26 mouse cellular contexts compared by ENCODE assay signal in genomic region chr2:45692819-45693218, GRCm38 (mm10).
DNase-seq lines count a peak whose midpoint lies in the region; ATAC-seq and TF ChIP-seq lines count a peak whose summit lies in the region.
"Had no signal": no experiment of that assay in that cellular context is flagged by ENCODE, and none has a peak within 500 bp of the region (broad histone marks: within the 10 kb centered on the region; RNA-seq: fewer than 3 reads in every experiment).

No protein-coding gene starts in this region.

- H3K9me3 ChIP-seq in heart, postnatal 0 days (replicated peaks; ENCODE audit: control insufficient read depth, low read length): no peaks in the 10 kb centered on the region
- H3K9me3 ChIP-seq in forebrain, embryonic 14.5 days (replicated peaks; ENCODE audit: control insufficient read depth, low read length): no peaks in the 10 kb centered on the region
- H3K9me3 ChIP-seq: forebrain, embryonic 12.5 days; hindbrain, embryonic 13.5 days; liver, embryonic 15.5 days; lung, embryonic 15.5 days; midbrain, embryonic 10.5 days; midbrain, embryonic 15.5 days had no signal

- TF ChIP-seq EP300 in heart, postnatal 0 days (IDR thresholded peaks at IDR 0.05; ENCODE audit: low read depth): no peak

- no peak overlapping the region for H3K4me3 ChIP-seq in heart, postnatal 0 days (ENCODE audit: low read depth, low read length)
- H3K4me3 ChIP-seq in forebrain, embryonic 14.5 days (ENCODE audit: low read depth, low read length): no peak overlapping the region
- H3K4me3 ChIP-seq: erythroblast, embryonic 14.5 days; forebrain, embryonic 12.5 days; hindbrain, embryonic 13.5 days; liver, embryonic 15.5 days; lung, embryonic 15.5 days; midbrain, embryonic 10.5 days; midbrain, embryonic 15.5 days had no signal

- ATAC-seq in heart, postnatal 0 days (ENCODE audit: insufficient read depth, low read depth): no peak
- peak; percentile 85 for ATAC-seq in common myeloid progenitor, adult 5-6 weeks (replicated peaks; ENCODE audit: low read depth, poor library complexity, severe bottlenecking)
- no peak for ATAC-seq in erythroid progenitor cell, adult 5-6 weeks (replicated peaks; ENCODE audit: low FRiP score, poor library complexity, severe bottlenecking)
- no peak for ATAC-seq in forebrain, embryonic 14.5 days
- ATAC-seq: activated CD4-positive, CD25-positive, alpha-beta regulatory T cell, adult 4 months; intestine, embryonic 16.5 days; midbrain, embryonic 15.5 days had no signal

- no peaks in the 10 kb centered on the region for H3K36me3 ChIP-seq in heart, postnatal 0 days (replicated peaks; ENCODE audit: control insufficient read depth, insufficient read depth, low read length)
- H3K36me3 ChIP-seq in splenic B cell, adult 2 months (ENCODE audit: control insufficient read depth, insufficient read depth, low read length, poor library complexity, severe bottlenecking): no peaks in the 10 kb centered on the region
- no peaks in the 10 kb centered on the region for H3K36me3 ChIP-seq in forebrain, embryonic 14.5 days (ENCODE audit: control insufficient read depth, insufficient read depth, low read length)
- H3K36me3 ChIP-seq: forebrain, embryonic 12.5 days; hindbrain, embryonic 13.5 days; liver, embryonic 15.5 days; lung, embryonic 15.5 days; midbrain, embryonic 10.5 days; midbrain, embryonic 15.5 days had no signal

- H3K27me3 ChIP-seq in heart, postnatal 0 days (ENCODE audit: control insufficient read depth, insufficient read depth, low read length): no peaks in the 10 kb centered on the region
- H3K27me3 ChIP-seq in splenic B cell, adult 2 months (ENCODE audit: control insufficient read depth, insufficient read depth, low read length, poor library complexity, severe bottlenecking): no peaks in the 10 kb centered on the region
- H3K27me3 ChIP-seq in forebrain, embryonic 14.5 days (replicated peaks; ENCODE audit: control insufficient read depth, insufficient read depth, low read length): no peaks in the 10 kb centered on the region
- H3K27me3 ChIP-seq: CH12.LX; forebrain, embryonic 12.5 days; hindbrain, embryonic 13.5 days; liver, embryonic 15.5 days; lung, embryonic 15.5 days; midbrain, embryonic 15.5 days had no signal

- WGBS in heart, postnatal 0 days: 71% methylated on average over 1 of the region's 1 CpGs
- 95% methylated on average over 1 of the region's 1 CpGs for WGBS in forebrain, embryonic 14.5 days

- peak overlapping the region; percentile 35; the same call in 1 of the 2 replicates for H3K27ac ChIP-seq in heart, postnatal 0 days (ENCODE audit: low read depth)
- H3K27ac ChIP-seq in forebrain, embryonic 14.5 days (ENCODE audit: low read depth, low read length): no peak overlapping the region
- H3K27ac ChIP-seq: forebrain, embryonic 12.5 days; hindbrain, embryonic 13.5 days; liver, embryonic 15.5 days; lung, embryonic 15.5 days; midbrain, embryonic 15.5 days had no signal

- TF ChIP-seq CTCF in heart, postnatal 0 days (IDR thresholded peaks at IDR 0.05; ENCODE audit: low read depth): no peak

- no peak overlapping the region for H3K9ac ChIP-seq in heart, postnatal 0 days (replicated peaks; ENCODE audit: low read depth, low read length)
- H3K9ac ChIP-seq in forebrain, embryonic 14.5 days (ENCODE audit: low read length): no peak overlapping the region
- H3K9ac ChIP-seq: forebrain, embryonic 12.5 days; hindbrain, embryonic 13.5 days; liver, embryonic 15.5 days; lung, embryonic 15.5 days; midbrain, embryonic 15.5 days had no signal

- no peak for DNase-seq in heart, postnatal 0 days (ENCODE audit: low spot score)
- no peak for DNase-seq in heart, postnatal 14 days
- peak; percentile 8 for DNase-seq in A20 (ENCODE audit: low read depth, low spot score)
- peak; percentile 24 for DNase-seq in splenic B cell, adult 2 months (ENCODE audit: low read depth, low spot score)
- no peak for DNase-seq in forebrain, embryonic 14.5 days (ENCODE audit: low spot score)
- DNase-seq: cerebellum, adult 18-20 months; cerebellum, postnatal 10 days; gastrocnemius, postnatal 25 days; heart, postnatal 4 days; kidney, postnatal 25 days; liver; lung, postnatal 4 days; right cerebral cortex, postnatal 25 days; thymus, postnatal 4 days had no signal

- intact Hi-C loops in heart, postnatal 14 days (cut with DNase I): no loop called here

- H3K4me1 ChIP-seq in heart, postnatal 0 days (ENCODE audit: control insufficient read depth, insufficient read depth): no peaks in the 10 kb centered on the region
- H3K4me1 ChIP-seq in forebrain, embryonic 14.5 days (ENCODE audit: control insufficient read depth, insufficient read depth, low read length): no peaks in the 10 kb centered on the region
- H3K4me1 ChIP-seq: liver, embryonic 15.5 days; lung, embryonic 15.5 days; midbrain, embryonic 15.5 days had no signal

- H3K4me2 ChIP-seq in heart, postnatal 0 days (ENCODE audit: low read depth, low read length): no peak overlapping the region
- no peak overlapping the region for H3K4me2 ChIP-seq in forebrain, embryonic 14.5 days (ENCODE audit: low read length)
- H3K4me2 ChIP-seq: hindbrain, embryonic 13.5 days; liver, embryonic 15.5 days; lung, embryonic 15.5 days; midbrain, embryonic 15.5 days had no signal

Comparison
In these comparisons a context has a peak if more than half of its experiments do, and no peak if none do; other contexts are left out.
1. DNase-seq: peak in A20 (single experiment) and splenic B cell, adult 2 months (single experiment); none in heart, postnatal 0 days (single experiment), heart, postnatal 14 days (0 of 2) and forebrain, embryonic 14.5 days (single experiment).